Mouse (Mus musculus) embryonic facial prominence, embryonic 15.5 days (tissue): ENCODE data around the gene Olfr878. TPM values are rescaled to one million over a fixed set of nuclear protein-coding genes. Genes with fewer than 3 reads are reported as not detected.

Experiments used
- ATAC-seq: fragments of 200-750 bp; cut with Nextera tagmentation; 2 replicates; pipeline ENCODE4 v1.8.0; 2017; ENCODE audit warnings: low read depth, moderate TSS enrichment; ENCODE audit not compliant: insufficient number of reproducible peaks, low FRiP score, low TSS enrichment
- H3K27ac ChIP-seq: fragments of 300-500 bp; sonication (generic); replicated peaks from 2 replicates; pipeline ENCODE4 v1.5.1; 2015; ENCODE audit warnings: mild to moderate bottlenecking, inconsistent platforms
- H3K27me3 ChIP-seq: fragments of 300-500 bp; sonication (generic); 2 replicates; pipeline ENCODE4 v1.6.1; 2015; ENCODE audit warnings: inconsistent platforms
- H3K36me3 ChIP-seq: fragments of 300-500 bp; sonication (generic); 2 replicates; pipeline ENCODE4 v1.6.1; 2015; ENCODE audit warnings: mild to moderate bottlenecking, inconsistent platforms
- H3K4me1 ChIP-seq: fragments of 300-500 bp; sonication (generic); 2 replicates; pipeline ENCODE4 v1.6.1; 2015; ENCODE audit warnings: inconsistent platforms
- H3K4me2 ChIP-seq: fragments of 300-500 bp; sonication (generic); replicated peaks from 2 replicates; pipeline ENCODE4 v1.6.1; 2015; ENCODE audit warnings: mild to moderate bottlenecking, inconsistent platforms
- H3K4me3 ChIP-seq: fragments of 300-500 bp; sonication (generic); replicated peaks from 2 replicates; pipeline ENCODE4 v1.5.1; 2015; ENCODE audit warnings: mild to moderate bottlenecking, inconsistent platforms
- H3K9ac ChIP-seq: fragments of 300-500 bp; sonication (generic); 2 replicates; pipeline ENCODE4 v1.6.1; 2015; ENCODE audit warnings: inconsistent platforms
- H3K9me3 ChIP-seq: fragments of 300-500 bp; sonication (generic); replicated peaks from 2 replicates; pipeline ENCODE4 v1.6.1; 2016; ENCODE audit warnings: inconsistent platforms
- WGBS: fragments of 180-500 bp; shearing (Covaris S2); methylation state at CpG from one replicate; pipeline ENCODE4 v1.1.7; 2015; 5-methylcytosine and 5-hydroxymethylcytosine counted together
- polyA plus RNA-seq: library from polyadenylated mRNA; unstranded; fragments of >200 nt; fragmentation: Nextera tagmentation; extraction: Ambion mirVana; gene quantifications from 2 replicates; pipeline ENCODE4 v1.2.1, GENCODE M21; 2015

The Olfr878 gene
- polyA plus RNA-seq, 1 experiment from 2014 or later, result 0.35 TPM

- Histone ChIP-seq H3K27ac (no peak overlapping the region), H3K9me3 (no peaks in the 10 kb centered on the region), H3K27me3 (no peaks in the 10 kb centered on the region), H3K36me3 (no peaks in the 10 kb centered on the region), H3K9ac (no peak overlapping the region), H3K4me1 (no peaks in the 10 kb centered on the region), H3K4me3 (no peak overlapping the region), H3K4me2 (no peak overlapping the region)
- no peak for ATAC-seq
- 7% methylated on average over 11 of the region's 11 CpGs for WGBS
These were observed 14.9 kb downstream of the Olfr878 start for GRCm38 (mm10) chr9:37932519-37932918.

DNA sequence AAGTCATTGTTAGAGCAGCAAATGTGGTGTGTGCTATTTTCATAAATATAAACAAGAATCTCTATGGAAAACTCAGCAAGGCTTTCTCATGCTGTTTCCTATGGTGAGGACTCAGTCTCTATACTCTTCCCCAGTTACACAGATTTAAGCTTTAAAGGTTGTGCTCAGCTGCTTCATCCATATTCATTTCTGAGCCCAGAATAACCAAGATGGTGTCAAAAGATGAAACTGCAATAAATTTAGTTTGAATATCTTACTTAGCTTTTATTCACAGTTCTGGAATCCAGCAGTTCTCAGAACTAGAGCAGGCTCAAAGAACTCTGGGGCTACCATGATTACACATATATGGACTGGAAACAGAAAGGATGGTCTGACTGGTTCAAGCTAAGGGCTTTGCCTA, 16.5 kb downstream of the Olfr878 start:
- H3K4me1 ChIP-seq, result no peaks in the 10 kb centered on the region
- no peak for ATAC-seq

DNA sequence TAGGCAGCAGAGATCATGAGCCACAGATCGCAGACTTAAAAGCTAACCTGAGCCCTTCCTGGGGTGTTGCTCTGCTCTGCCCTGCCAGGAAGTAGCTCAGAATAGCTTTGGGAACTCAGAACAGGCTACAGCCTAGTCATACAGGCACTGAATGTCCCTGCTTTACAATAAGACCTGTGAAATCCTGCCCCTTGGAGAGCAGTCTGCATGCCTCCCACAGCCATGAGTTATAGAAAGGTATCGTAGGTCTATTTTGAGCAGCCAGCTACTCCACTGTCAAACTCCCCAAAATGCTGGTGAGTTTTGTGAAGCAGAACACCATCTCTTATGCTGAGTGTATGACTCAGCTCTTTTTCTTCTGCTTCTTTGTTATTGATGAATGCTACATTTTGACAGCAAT, 23.5 kb downstream of the Olfr878 start:
- Histone ChIP-seq H3K27ac (no peak overlapping the region), H3K4me2 (no peak overlapping the region), H3K4me3 (no peak overlapping the region), H3K4me1 (no peaks in the 10 kb centered on the region), H3K9ac (no peak overlapping the region), H3K36me3 (no peaks in the 10 kb centered on the region), H3K27me3 (no peaks in the 10 kb centered on the region), H3K9me3 (no peaks in the 10 kb centered on the region)
- ATAC-seq, result no peak
- 84% methylated on average over 2 of the region's 2 CpGs for WGBS

More for the DNA sequence above, 16.5 kb downstream of the Olfr878 start:
- H3K36me3 ChIP-seq, result no peaks in the 10 kb centered on the region
- no peaks in the 10 kb centered on the region for H3K9me3 ChIP-seq
- no peak overlapping the region for H3K4me2 ChIP-seq
- H3K27me3 ChIP-seq, result no peaks in the 10 kb centered on the region
- no peak overlapping the region for H3K9ac ChIP-seq
- H3K4me3 ChIP-seq, result no peak overlapping the region
- H3K27ac ChIP-seq, result no peak overlapping the region

Other genes starting within 250 kb of the Olfr878 start
- gene Panx3, start 248.6 kb upstream of the Olfr878 start, polyA plus RNA-seq, result 38.1 TPM in 2 replicates
- gene Olfr160, start 201.6 kb upstream of the Olfr878 start, polyA plus RNA-seq, result 0.09 and 0.16 TPM in 2 replicates
- gene Olfr874, start 172.7 kb upstream of the Olfr878 start, polyA plus RNA-seq, result 0.48 TPM in 1 of 2 replicates, not detected in the other
- gene Olfr875, start 146.0 kb upstream of the Olfr878 start, polyA plus RNA-seq, result 0.79 TPM in 1 of 2 replicates, not detected in the other
- 0.04 and 0.05 TPM in 2 replicates for gene Olfr876, start 114.8 kb upstream of the Olfr878 start, polyA plus RNA-seq
- 0.22 and 0.28 TPM in 2 replicates for gene Olfr877, start 63.6 kb upstream of the Olfr878 start, polyA plus RNA-seq
- 0.16 and 0.19 TPM in 2 replicates for gene Olfr145, start 21.1 kb upstream of the Olfr878 start, polyA plus RNA-seq
- 0.11 TPM in 1 of 2 replicates, not detected in the other for gene Olfr881, start 74.0 kb downstream of the Olfr878 start, polyA plus RNA-seq
- not detected in 2 replicates for gene Olfr883, start 108.0 kb downstream of the Olfr878 start, polyA plus RNA-seq
- gene Olfr884, start 128.7 kb downstream of the Olfr878 start, polyA plus RNA-seq, result 0.33 TPM in 1 of 2 replicates, not detected in the other
- 0.23 TPM in 1 of 2 replicates, not detected in the other for gene Olfr885, start 143.5 kb downstream of the Olfr878 start, polyA plus RNA-seq
- not detected in 2 replicates for gene Olfr887, start 166.2 kb downstream of the Olfr878 start, polyA plus RNA-seq
- gene Olfr888, start 190.3 kb downstream of the Olfr878 start, polyA plus RNA-seq, result not detected in 2 replicates
- gene Olfr889, start 197.4 kb downstream of the Olfr878 start, polyA plus RNA-seq, result 0.12 TPM in 2 replicates
- gene Olfr890, start 224.7 kb downstream of the Olfr878 start, polyA plus RNA-seq, result 0.05 TPM in 1 of 2 replicates, not detected in the other